Mouse (Mus musculus): ENCODE data around the gene Dmgdh. TPM values are rescaled to one million over a fixed set of nuclear protein-coding genes. Genes with fewer than 3 reads are reported as not detected.

Dmgdh gene
- total RNA-seq, 4 experiments from 2014 or later = not detected

DNA sequence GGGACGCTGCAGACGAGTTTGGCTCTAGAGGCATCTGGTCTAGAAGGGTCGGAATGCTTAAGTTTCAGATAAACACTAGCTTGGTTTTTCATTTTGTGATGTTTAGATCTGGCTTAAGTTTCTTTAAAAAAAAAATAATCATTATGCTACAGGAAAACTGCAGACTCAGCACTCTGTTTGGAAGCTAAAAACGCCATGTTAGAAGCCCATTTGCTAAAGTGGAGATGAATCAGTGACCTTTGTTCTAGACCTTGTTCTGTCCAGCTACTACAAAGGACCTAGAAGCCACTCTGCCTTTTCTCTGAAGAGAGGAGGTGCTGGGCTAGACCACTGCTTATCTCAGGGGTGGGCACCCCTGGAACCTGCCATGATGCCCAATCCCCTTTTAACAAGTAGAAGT is 36.1 kb downstream of the Dmgdh start:
- no peak for DNase-seq (ENCODE audit: low spot score)

DNA sequence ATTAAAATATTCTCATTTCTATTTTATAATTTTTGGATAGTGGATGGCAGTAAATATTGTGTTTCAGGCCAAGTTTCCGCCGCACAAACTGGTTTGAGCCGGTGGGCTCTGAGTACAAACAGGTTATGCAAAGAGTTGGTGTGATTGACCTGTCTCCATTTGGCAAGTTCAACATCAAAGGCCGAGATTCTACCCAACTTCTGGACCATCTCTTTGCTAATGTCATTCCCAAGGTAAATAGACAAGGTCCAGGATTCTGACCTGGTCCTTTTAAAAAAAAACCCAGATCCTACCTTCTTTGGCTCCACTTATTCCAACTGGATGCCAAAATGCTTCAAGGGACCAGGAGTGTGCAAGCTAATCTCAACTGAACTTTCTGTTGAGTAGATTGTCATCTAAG is 37.0 kb downstream of the Dmgdh start:
- no peak for DNase-seq (ENCODE audit: low spot score)

DNA sequence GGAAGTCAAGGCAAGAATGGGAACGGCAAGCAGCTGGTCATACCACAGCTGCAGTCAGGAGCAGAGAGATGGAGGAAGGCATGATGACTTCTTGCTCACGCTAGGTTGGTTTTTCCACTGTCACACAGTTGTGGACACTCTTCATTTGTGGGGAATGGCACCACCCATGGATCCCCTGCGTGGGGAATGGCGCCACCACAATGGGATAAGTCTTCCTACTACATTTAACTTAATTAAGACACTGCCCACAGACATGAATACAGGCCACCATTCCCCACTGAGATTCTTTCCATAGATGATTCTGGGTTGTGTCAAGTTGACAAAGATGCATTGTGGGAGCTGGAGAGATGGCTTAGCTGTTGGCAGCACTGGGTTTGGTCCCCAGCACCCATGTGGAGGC is 38.1 kb downstream of the Dmgdh start:
- DNase-seq (ENCODE audit: low spot score) = no peak

DNA sequence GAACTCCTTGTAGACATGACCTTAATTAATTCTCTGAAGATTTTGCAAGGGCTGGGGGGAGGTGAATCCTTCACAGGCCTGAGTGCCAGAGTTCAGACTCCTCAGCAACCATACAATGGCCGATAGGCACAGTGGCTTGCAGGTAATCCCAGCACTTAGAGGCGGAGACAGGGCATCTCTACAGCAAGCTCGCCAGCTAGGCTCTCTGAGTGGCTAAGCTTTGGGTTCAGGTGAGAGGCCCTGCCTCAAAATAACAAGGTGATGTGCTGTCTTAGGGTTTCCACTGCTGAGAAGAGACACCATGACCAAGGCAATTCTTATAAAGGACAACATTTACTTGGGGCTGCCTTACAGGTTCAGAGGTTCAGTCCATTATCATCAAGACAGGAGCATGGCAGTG is 39.6 kb downstream of the Dmgdh start:
- DNase-seq (ENCODE audit: low spot score) = no peak

DNA sequence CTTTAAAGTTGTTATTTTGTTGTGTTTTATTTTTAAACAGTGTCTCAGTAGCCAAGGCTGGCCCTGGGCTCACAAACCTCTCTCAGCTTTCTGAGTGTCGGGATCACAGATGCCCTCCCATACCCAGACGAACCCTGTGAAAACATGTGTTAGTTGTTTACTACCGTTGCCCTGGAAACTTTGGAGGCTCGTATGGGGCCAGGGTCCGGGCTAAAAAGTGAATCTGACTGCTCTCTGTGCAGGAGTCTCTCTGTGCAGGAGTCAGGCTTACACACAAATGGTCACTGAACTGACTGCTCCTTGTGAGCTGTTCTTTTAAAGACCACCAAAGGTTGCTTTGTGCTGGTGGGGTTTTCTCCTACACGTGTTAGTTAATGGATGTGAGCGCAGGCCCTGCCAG is 42.9 kb downstream of the Dmgdh start:
- no peak for DNase-seq (ENCODE audit: low spot score)

DNA sequence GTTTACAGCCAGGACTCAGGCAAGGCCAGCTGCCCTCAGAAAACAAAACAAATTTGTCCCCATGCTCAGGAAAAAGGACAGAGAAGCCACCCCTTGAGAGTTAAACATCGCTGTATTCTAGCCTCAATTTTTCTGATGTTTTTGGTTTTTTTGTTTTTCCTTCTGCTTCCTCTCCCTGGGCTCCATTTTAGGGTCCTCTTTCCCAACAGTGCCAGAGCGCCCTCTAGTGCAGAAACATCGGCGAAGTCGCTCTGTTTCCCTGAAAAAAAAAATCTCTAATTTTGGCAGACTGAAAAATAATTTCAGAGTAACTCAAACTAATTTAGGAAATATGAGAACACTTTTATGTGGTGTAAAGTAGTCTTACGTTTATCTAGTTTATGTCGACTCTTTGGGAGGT is 44.7 kb downstream of the Dmgdh start:
- DNase-seq (ENCODE audit: low spot score) = peak; percentile 35

DNA sequence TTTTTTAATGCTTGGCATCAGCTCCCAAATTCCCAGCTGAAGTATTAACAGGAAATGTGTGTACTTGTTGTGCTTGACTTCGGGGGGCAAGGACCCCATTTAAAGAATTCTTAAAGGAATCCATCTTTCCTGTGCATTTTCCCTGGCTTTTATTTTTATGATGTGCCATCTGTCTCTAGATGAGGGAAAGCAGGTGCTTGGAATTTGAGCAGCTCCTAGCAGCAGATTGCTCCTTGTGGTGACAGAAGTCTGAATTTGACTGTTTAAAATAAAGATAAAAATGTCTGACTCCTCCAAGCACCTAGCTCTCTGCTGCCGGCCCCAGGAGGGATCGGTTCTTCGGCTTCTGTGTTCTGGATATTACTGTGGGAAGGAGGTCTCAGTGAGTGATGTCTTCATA is 47.7 kb downstream of the Dmgdh start:
- no peak for DNase-seq (ENCODE audit: low spot score)

DNA sequence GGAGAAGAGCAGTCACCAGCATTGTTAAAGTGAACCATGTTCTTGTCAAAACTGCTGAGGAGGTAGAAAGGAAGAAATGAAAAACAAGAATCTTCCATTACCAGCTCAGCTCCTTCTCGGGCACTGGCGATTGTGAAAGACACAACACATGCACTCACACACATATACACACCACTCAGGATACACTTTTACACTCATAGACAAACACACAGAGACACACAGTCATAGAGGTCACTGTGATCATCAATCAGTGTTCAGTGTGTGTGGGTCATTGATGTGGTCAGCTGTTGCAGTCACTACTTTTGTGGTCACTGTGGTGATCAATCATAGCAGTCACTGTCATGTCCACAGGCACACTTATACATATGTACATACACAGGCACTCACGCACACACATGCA is 49.2 kb downstream of the Dmgdh start:
- no peak for DNase-seq (ENCODE audit: low spot score)

DNA sequence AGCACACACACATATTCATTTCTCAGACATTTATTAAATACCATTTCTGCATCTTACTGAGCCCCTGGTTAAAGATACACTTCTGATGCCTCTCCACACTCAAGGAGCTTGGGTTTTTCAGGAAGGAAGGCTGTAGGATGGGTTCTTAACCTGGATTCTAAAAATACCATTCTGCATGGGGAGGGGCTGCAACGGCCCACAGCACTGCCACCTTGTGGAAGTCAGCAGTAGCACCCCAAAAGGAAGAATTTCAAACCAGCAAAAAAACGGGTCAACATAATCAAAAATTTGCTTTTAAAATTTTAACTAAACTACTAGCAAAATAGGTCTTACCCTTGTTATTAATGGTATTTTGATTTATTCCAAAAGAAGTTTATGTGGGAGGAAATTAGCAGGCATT is 50.0 kb downstream of the Dmgdh start:
- no peak for DNase-seq (ENCODE audit: low spot score)

DNA sequence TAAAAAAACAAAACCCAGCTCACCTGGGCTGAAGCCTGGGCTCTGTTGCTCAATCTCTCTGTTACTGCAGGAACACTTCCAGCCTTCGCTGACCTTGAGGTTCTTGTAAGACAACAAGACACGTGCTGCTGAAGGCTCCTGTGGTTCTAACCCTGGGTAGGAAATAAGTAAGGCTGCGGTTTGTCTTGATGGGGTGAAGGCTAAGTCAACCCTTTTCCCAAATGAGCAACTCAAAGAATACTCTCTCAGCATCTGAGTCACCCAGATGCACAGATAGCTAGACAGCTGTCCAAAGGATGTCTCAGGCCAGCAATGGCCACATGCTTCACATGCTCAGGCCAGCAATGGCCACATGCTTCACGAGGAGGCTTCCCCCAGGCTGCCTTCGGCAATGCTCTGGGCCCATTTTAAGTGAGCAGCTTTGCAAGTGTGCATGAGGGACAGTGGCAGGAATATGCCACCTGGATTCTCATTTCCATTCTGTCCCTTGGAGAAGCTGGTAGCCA is 61.0 kb downstream of the Dmgdh start:
- no peak for DNase-seq (ENCODE audit: low spot score)

DNA sequence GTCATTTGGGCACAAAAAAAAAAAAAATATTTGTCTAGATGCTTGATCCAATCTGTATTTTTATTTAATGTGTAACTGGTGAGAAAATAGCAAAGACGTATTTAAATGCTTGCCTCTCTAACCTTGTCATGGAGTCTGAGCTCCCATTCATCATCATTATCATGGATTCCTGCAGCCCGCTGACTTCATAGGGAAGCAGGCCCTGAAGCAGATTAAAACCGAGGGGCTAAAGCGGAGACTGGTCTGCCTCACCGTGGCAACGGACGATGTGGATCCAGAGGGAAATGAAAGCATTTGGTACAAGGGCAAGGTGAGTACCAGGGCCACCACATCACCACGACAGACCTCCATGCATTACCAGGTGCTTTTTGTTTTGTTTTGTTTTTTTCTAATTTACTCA is 69.9 kb downstream of the Dmgdh start:
- DNase-seq (ENCODE audit: low spot score) = no peak

DNA sequence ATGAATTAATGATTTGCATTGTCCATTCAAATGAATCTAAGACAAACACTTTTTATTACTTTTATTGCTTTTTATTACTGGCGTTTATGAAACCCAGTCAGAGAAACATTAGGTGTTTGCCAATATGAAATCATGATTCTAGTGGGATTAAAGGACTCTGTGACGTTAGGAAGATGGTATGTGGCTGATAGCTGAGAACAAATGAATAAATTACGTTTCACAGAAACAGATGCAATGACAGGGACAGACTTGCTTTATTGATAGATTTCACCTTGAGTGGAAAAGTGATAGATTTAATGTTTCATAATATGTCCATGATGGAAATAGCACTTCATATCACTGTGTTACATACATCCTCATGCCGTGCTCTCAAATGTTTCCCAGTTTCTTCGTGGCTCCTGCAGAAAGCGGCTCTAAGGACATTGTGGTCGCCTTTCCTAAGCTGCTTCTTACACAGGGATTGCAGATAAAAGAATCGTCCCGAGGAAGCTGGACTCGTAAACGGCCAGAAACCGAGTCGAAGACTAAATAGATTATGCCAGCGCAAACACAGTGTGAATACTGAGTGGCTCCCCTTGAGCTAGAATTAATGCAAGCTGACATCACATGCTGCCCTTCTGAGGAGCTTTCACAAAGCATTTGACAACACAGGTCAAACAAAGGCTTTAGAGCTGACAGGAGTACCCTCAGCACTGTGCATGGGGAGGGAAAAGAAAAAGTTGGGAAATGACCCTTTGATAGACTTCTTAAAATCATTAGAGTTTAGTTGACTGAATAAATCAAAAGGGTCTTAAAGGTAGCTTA is 78.6 kb downstream of the Dmgdh start:
- DNase-seq (ENCODE audit: low spot score) = no peak

DNA sequence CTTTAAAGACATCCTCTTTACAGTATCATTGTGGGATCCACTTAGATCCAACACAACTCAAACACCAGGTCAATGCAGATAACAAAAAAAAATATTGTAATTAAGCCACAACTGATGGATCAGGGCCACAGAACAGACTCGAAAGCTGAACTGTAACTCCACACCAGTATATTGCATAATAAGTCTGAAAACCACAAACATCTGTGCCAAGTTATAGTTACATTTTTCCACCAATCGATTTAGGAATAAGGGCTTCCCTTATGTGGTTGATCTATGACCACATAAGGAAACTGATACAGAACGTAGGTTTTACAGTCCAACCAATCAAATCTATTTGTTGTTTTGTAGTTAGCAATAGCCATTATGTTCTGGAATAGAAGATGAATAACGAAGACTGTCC is 80.9 kb downstream of the Dmgdh start:
- DNase-seq (ENCODE audit: low spot score) = no peak

DNA sequence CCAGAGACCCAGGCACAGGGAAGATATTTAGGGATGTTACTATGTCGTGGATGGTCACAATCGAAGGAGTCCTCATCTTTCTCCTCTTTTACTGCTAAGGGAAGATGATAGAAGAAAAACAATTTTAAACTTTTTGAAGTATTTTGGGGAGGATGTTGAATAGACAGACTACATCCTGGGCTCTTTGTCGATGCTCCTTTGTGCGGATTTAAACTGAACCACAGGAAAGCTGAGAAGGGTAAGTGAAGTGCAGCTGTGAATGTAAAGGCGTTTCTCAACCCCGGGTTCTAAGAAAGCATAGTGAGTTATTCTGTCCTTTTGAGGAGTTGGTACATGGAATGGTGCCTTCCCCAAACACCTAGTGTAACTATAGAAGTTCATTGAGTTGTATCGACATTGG is 82.4 kb downstream of the Dmgdh start:
- DNase-seq (ENCODE audit: low spot score) = no peak

DNA sequence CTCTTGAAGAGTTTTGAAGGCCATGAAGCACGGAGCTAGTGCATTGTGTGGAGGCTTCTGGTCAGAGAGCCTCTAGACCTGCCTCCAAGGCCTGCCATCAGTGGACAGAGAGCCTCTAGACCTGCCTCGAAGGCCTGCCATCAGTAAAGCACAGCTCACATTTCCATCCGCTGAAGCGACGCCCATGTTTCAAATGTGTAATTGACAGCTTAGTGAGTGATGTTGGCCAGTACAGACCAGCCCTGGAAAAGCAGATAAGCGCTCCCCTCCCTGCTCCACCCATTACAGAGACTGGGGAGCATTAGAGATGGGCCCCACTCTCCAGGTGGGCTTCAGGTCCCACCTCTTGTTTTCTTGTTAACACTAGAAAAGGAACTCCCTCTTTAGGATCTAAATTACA is 83.3 kb downstream of the Dmgdh start:
- DNase-seq (ENCODE audit: low spot score) = no peak

DNA sequence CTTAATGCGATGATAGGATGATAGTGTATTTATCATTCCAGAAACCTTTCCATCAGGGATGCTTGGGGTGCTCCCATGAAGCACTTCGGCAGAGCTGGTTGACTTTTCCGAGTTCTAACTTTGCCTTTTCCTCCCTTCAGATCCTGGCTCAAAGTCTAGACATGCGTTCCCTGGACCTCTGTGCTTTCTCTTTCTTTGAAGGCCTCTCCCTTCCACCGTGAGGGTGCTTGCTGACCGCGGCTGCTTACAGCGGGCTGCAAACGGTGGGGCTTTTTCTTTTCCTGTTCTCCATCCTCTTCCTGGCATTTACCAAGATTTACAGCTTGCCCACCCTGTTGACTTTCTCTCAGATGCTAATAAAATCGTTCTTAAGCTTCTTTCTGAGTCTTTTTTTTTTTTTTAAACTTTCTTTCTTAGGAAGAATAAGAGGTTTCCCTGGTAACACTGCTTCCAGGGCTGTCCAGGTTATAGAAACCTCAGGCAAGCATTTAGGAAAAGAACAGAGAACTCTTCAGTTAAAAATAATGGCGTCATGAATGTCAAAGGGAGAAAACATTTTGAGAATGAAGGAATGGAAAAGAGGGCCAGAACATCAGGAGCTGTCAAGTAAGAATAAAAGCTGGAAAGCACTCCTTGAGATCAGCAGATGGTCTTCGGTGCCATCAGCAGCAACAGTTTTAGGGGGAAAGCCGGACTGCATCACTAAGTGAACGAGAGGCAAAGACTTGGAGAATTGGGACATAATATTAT is 84.1 kb downstream of the Dmgdh start:
- DNase-seq (ENCODE audit: low spot score) = no peak

DNA sequence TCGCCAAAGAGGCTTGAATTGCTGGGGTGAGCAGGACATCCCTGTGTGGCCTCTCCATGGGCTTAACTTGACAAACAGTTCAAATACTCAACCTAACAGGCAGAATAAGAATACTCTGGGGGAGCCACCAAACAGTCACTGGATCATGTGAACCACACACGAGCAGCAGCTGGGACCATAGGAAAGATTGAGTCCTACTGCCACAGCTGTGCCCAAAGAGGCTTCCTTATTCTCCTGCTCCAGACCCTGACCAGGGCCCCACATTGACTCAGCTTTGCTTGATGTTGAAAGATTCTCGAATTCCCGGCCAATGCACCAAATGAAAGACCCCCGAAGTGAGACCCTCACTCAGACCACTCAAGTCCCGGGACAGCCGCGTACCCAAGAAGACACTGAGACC is 87.6 kb downstream of the Dmgdh start:
- no peak for DNase-seq (ENCODE audit: low spot score)

DNA sequence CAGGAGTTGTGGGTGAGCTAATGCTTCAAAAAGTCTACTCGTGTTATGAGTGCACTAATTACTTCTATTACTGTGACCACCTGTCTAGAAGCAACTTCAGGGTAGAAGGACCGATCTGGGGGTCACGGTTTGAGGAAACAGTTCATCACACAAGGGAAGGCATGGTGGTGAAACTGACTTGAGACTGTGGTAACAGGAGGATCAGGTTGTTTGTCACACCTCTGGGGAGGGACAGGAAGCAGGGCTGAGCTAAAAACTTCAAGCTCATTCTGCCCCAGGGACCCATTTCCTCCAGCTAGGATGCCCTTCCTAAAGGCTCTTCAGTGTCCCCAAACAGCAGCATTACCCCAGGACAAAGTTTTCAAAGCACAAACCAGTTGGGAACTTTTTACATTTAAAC is 88.6 kb downstream of the Dmgdh start:
- no peak for DNase-seq (ENCODE audit: low spot score)

DNA sequence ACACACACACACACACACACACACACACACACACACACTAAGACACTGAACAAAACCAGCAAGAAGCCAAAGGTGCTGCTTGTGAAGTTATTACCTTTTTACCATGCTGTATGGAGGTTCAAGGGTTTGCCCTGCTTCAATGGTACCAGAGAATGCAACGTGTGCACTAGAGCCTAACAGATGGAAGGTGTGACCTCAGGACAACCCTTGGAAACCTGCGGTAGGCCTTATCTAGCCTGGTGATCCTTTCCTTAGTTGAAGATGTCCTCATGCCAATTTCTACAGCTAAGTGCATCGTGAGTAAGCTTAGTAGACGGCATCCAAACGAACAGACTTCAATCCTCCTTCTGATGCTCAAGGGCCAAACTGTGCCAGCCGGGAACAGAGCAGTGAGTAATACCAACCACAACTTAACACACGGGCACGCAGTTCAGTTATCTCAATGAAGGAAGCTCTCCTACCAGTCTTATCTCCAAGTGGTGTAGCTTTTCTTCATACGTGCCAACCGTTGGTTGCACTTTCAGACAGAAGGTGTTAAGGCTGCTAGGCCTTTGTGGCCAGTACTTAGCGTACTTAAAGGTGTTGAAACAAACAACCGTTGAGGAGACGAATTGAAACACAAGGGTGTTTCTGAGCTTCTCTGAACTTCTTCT is 90.2 kb downstream of the Dmgdh start:
- DNase-seq (ENCODE audit: low spot score) = no peak

DNA sequence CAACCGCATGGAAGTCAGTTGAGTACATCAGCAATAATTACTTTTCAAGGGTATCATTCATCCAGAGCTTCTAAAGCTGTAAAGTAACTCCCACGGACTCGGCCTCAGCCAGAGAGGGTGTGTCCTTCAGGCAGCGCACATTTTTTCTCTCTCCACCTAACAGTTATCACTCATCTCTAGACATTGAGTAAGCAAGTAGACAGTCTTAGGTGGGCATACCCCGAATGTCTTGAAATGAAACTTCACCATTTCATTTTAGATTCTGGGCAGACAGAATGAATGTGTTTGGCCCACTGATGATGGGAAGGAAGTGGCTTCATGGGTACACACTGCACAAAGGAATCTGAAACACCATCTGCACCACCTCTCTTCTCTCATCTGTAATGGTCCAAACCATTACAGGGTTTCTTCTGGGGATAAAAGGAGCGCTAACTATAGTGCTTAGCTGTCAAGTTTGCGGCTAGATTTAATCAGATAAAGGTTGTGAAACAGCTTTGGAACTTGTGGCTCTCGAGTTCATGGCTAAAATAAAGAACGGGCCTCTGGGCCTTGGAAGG is 96.9 kb downstream of the Dmgdh start:
- peak; percentile 11 for DNase-seq (ENCODE audit: low spot score)

DNA sequence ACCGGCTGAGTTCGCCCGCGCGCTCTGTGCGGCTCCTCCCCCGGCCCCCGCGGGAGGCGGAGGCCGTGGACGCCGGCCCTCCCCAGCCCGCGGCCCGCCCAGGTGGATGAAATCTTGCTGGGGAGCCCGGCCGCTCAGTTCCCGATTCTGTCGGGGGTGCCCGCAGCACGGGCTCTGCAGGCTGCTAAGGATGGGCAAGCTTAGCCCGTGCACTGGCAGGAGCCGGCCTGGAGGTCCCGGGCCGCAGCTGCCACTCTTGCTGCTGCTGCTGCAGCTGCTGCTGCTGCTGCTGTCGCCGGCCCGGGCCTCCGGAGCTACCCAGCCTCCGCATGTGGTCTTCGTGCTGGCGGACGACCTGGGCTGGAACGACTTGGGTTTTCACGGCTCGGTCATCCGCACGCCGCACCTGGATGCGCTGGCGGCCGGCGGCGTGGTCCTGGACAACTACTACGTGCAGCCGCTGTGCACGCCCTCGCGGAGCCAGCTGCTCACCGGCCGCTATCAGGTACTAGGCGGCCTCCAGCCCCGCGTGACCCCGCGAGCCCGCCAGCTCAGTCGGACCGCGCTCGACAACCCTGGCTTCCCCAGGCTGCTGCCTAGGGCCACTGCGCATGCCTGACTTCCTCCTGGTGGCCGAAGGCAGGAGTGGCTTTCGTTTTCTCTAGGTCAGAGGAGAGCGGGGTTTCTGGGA is 97.5 kb downstream of the Dmgdh start, which contains the start of gene Arsb:
TSS of gene Arsb (plus strand) at position 43 of the 691 bp plus-strand sequence.
- DNase-seq (ENCODE audit: low spot score) = peak; percentile 88

DNA sequence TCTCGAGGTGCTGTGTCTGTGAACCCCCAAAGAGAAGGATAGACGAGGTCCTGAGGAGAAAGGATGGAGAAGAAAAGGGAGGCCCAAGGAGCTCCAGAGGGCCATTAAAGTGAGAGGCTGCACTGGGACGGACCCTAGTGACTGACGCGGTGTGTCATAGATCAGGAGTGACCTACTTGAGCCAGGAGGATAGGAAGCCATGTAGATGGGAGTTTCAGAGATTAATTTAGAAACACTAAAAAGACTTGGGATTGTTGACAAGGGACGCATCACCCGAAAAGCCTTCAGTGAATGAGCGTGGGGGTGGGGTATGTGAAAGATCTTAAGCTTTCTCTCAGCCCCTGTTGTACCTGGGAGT is 98.0 kb downstream of the Dmgdh start:
- no peak for DNase-seq (ENCODE audit: low spot score)

All from heart, adult 8-10 months (tissue).